Mouse (Mus musculus) cerebellum, adult 2 months (tissue): ENCODE results near the gene Col27a1. TPM values are rescaled to one million over a fixed set of nuclear protein-coding genes. Genes with fewer than 3 reads are reported as not detected.

Experiments
- DNase-seq, 2 experiments: peaks; one replicate each; pipeline ENCODE4 v3.0.0; 2021
- H3K27ac ChIP-seq: fragments of 200-500 bp; 2 replicates; pipeline ENCODE4 v1.5.1; 2012; ENCODE audit warnings: low read length, control low read depth, inconsistent platforms; ENCODE audit not compliant: insufficient read depth
- H3K27me3 ChIP-seq: fragments of 200-500 bp; 2 replicates; pipeline ENCODE4 v1.6.1; 2012; ENCODE audit warnings: inconsistent platforms, mild to moderate bottlenecking, low read length, moderate library complexity; ENCODE audit not compliant: control insufficient read depth, insufficient read depth
- H3K4me1 ChIP-seq: fragments of 200-500 bp; 2 replicates; pipeline ENCODE4 v1.6.1; 2011; ENCODE audit warnings: low read length; ENCODE audit not compliant: control insufficient read depth, insufficient read depth
- H3K4me3 ChIP-seq: fragments of 200-500 bp; replicated peaks from 2 replicates; pipeline ENCODE3; 2011; ENCODE audit warnings: mild to moderate bottlenecking, low read depth, low read length, control low read depth; ENCODE audit not compliant: insufficient read depth
- CTCF ChIP-seq: fragments of 200-500 bp; IDR thresholded peaks from 2 replicates; pipeline ENCODE4 v1.5.1; 2011; ENCODE audit warnings: low read depth, mild to moderate bottlenecking, control low read depth, low read length, moderate library complexity, borderline replicate concordance; ENCODE audit not compliant: insufficient read depth
- POLR2A ChIP-seq: fragments of 200-500 bp; IDR thresholded peaks from 2 replicates; pipeline ENCODE4 v1.6.1; 2011; ENCODE audit warnings: low read length, control low read depth, borderline replicate concordance; ENCODE audit not compliant: insufficient read depth
- WGBS: fragments of 180-500 bp; shearing (Covaris S2); methylation state at CpG from one replicate; pipeline ENCODE4 v1.1.7; 2018; 5-methylcytosine and 5-hydroxymethylcytosine counted together
- polyA plus RNA-seq: library from polyadenylated mRNA; depleted of rRNA; stranded (reverse); fragments of >200 nt; gene quantifications from 2 replicates; pipeline ENCODE4 v1.2.3, GENCODE M21; 2012

Gene Col27a1
- polyA plus RNA-seq, 1 experiment = 24.2 TPM

- WGBS = 53% methylated on average over 21 of the region's 21 CpGs
- Histone ChIP-seq H3K27me3 (no peaks in the 10 kb centered on the region), H3K4me3 (no peak overlapping the region), H3K4me1 (no peaks in the 10 kb centered on the region), H3K27ac (no peak overlapping the region)
- TF ChIP-seq POLR2A (no peak), CTCF (no peak)
- DNase-seq = no peak
These were observed 27.4 kb upstream of the Col27a1 start for GRCm38 (mm10) chr4:63186281-63186870.

GRCm38 (mm10) chr4:63191641-63192040, 22.2 kb upstream of the Col27a1 start:
- WGBS = 87% methylated on average over 5 of the region's 5 CpGs
- Histone ChIP-seq H3K4me1 (no peaks in the 10 kb centered on the region), H3K27ac (no peak overlapping the region), H3K4me3 (no peak overlapping the region), H3K27me3 (no peaks in the 10 kb centered on the region)
- DNase-seq = no peak
- no peak for TF ChIP-seq CTCF
- TF ChIP-seq POLR2A = no peak

GRCm38 (mm10) chr4:63194366-63194765, 19.4 kb upstream of the Col27a1 start:
- TF ChIP-seq CTCF (no peak), POLR2A (no peak)
- WGBS = 93% methylated on average over 2 of the region's 2 CpGs
- Histone ChIP-seq H3K27ac (no peak overlapping the region), H3K4me1 (no peaks in the 10 kb centered on the region), H3K4me3 (no peak overlapping the region), H3K27me3 (no peaks in the 10 kb centered on the region)
- DNase-seq = no peak

- Histone ChIP-seq H3K27me3 (no peaks in the 10 kb centered on the region), H3K4me3 (no peak overlapping the region), H3K27ac (no peak overlapping the region), H3K4me1 (no peaks in the 10 kb centered on the region)
- DNase-seq = no peak
- 82% methylated on average over 5 of the region's 5 CpGs for WGBS
- TF ChIP-seq CTCF (no peak), POLR2A (no peak)
These were observed 14.4 kb upstream of the Col27a1 start for GRCm38 (mm10) chr4:63199366-63199765.

GRCm38 (mm10) chr4:63203874-63204273, 9.9 kb upstream of the Col27a1 start:
- Histone ChIP-seq H3K4me3 (no peak overlapping the region), H3K27ac (no peak overlapping the region), H3K27me3 (no peaks in the 10 kb centered on the region), H3K4me1 (no peaks in the 10 kb centered on the region)
- DNase-seq = no peak
- no peak for TF ChIP-seq POLR2A
- no peak for TF ChIP-seq CTCF
- 70% methylated on average over 7 of the region's 7 CpGs for WGBS

- H3K4me3 ChIP-seq = no peak overlapping the region
- TF ChIP-seq POLR2A (no peak), CTCF (no peak)
- WGBS = 74% methylated on average over 7 of the region's 7 CpGs
- no peaks in the 10 kb centered on the region for H3K4me1 ChIP-seq
- no peaks in the 10 kb centered on the region for H3K27me3 ChIP-seq
- H3K27ac ChIP-seq = no peak overlapping the region
- no peak for DNase-seq
These were observed 8.2 kb upstream of the Col27a1 start for GRCm38 (mm10) chr4:63205583-63205982.

- peak overlapping the region; percentile 65 for H3K4me3 ChIP-seq
- peaks cover 16% of the 10 kb centered on the region for H3K4me1 ChIP-seq
- no peak overlapping the region for H3K27ac ChIP-seq
- peaks cover 6% of the 10 kb centered on the region; the same call in 1 of the 2 replicates for H3K27me3 ChIP-seq
- TF ChIP-seq POLR2A (no peak), CTCF (peak; percentile 83)
- DNase-seq = peak; percentile 74 to 87
- WGBS = under 1% methylated on average over 70 of the region's 71 CpGs
These were observed 1.6 kb downstream of the Col27a1 start for GRCm38 (mm10) chr4:63215185-63215992.
